Mouse (Mus musculus): Measurements from ENCODE around the gene Dph6. TPM values are rescaled to one million over a fixed set of nuclear protein-coding genes. Genes with fewer than 3 reads are reported as not detected.

The Dph6 gene
- total RNA-seq, 2 experiments from 2014 or later = 11.3 to 12.2 TPM

- intact Hi-C loops (cut with DNase I) = no loop called here
- no peak for DNase-seq
Observed at GRCm38 (mm10) chr2:114542325-114542724, 112.4 kb downstream of the Dph6 start.

DNA sequence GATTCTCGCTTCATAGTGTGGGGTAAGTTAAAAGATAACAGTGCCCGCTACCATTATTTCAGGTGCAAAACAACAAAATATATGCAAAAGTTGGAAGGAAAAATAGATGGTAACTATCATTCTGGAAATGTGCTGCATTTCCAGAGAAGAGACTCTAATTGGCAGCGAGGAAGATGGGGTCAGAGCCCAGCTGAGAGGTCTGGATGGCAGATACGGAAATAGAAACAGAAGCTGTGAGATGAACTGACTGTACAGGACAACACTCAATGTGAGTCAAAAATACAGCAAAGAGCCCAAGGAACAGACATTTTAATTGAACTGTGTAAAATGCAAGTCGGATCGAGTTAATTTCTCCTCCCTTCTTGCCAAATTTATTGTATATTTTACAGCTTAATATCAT is 114.3 kb downstream of the Dph6 start:
- no peak for DNase-seq
- intact Hi-C loops (cut with DNase I) = no loop called here

GRCm38 (mm10) chr2:114536032-114536431 is 118.7 kb downstream of the Dph6 start:
- intact Hi-C loops (cut with DNase I) = no loop called here

GRCm38 (mm10) chr2:114531010-114531756 is 123.6 kb downstream of the Dph6 start:
- intact Hi-C loops (cut with DNase I) = no loop called here
- DNase-seq = no peak

More at GRCm38 (mm10) chr2:114536032-114536431, 118.7 kb downstream of the Dph6 start:
- DNase-seq = no peak

GRCm38 (mm10) chr2:114520414-114520813 is 134.3 kb downstream of the Dph6 start:
- intact Hi-C loops (cut with DNase I) = no loop called here
- DNase-seq = no peak

GRCm38 (mm10) chr2:114519907-114520306 is 134.9 kb downstream of the Dph6 start:
- DNase-seq = no peak
- intact Hi-C loops (cut with DNase I) = no loop called here

DNA sequence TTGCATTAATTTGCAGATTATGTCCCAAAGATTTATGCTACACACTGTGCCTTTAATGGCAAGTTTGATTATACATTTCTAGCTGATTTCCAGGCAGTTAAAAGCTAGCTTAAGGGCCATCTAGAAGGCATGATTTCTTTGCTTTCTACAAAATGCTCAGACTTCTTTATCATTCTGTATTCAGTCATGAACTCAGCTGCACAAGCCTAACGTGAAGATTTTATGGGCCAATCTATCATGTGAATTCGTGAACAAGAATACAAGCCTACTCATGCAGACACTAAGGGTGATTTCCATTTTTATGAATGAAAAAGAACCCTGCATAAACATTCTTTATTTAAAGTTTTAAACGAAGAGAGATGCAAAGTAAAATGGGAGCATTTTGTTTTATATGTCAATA is 162.4 kb downstream of the Dph6 start:
- intact Hi-C loops (cut with DNase I) = no loop called here
- DNase-seq = no peak

GRCm38 (mm10) chr2:114491907-114492306 is 162.9 kb downstream of the Dph6 start:
- DNase-seq = no peak
- intact Hi-C loops (cut with DNase I) = no loop called here

- intact Hi-C loops (cut with DNase I) = no loop called here
- no peak for DNase-seq
Observed at GRCm38 (mm10) chr2:114486980-114487379, 167.8 kb downstream of the Dph6 start.

Data from heart, postnatal 10 days (tissue).